Mouse (Mus musculus): ENCODE data around the gene Atg14.

DNA sequence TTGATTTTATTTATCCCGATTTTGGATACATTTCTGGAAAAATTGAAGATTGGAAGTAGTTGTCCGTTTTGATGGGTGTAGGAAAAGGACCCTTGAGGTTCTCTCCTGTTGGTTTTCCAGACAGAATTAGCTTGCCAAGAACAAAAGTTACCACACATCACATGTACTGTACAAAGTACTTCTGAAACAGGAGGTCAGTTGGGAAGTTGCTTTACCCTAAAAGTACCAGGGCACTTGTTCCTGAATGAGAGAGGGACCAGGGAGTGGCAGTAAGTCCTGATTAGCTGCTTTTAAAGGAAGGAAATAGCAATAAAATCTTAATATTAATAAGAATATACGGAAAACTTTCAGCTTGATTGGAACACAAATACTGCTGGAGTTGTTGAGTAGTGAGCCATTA is 73.3 kb downstream of the Atg14 start:
- TF ChIP-seq POLR2A (IDR thresholded peaks at IDR 0.05; ENCODE audit: control insufficient read depth, extremely low read depth, insufficient read depth, low read length, poor library complexity) (no peak), CTCF (IDR thresholded peaks at IDR 0.05; ENCODE audit: borderline replicate concordance, control insufficient read depth, extremely low read depth, insufficient read depth, low read length, poor library complexity) (no peak)
